Mouse (Mus musculus): ENCODE data around the gene Isl1. TPM values are rescaled to one million over a fixed set of nuclear protein-coding genes. Genes with fewer than 3 reads are reported as not detected.

Isl1 gene
- polyA plus RNA-seq (2015; fragmentation: Nextera tagmentation; extraction: Ambion mirVana): 1.0 and 3.6 TPM in 2 replicates

DNA sequence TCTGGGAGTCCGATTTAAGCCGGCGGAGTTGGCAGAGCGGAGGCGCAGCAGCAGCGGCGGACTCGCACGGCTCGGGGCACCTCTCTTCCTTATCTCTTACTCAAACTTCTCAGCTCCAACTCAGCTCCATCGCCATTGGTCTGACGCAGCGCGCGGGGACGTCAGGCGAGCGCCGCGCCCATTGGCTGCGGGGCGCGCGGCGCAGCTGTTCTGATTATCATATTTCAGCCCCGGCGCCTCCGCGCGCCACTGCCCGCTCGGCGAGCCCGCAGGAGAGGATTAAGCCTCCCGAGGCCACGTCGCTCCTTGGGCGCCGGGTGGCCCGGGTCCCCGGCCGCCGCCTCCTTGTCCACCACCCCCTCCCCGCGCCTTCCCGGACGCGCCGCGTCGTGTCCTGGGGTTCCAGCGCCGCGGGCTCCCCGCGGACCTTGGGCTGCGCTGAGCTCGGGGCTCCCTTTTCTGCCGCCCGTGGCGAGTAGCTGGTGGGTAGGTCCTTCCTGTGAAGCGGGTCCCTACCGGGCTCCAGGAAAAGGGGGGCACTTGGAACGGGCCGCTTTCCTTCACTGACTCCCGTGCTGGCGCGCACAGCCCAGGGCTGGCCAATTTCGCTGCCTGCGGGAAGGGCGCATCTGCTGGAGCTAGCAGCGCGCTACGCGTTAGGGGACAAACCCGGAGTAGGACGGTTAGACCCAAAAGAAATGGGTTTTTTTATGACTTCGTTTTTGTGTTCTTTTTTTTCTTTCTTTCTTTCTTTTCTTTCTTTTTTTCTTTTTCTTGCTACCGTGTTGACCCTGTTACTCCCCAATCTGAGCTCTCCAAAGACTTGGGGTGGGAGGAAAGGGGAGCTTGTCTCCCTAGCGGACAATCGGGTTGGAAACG is at the start of gene Isl1:
Gene Isl1 (minus strand): TSS at position 106 of the 879 bp plus-strand sequence.
- Histone ChIP-seq H3K27me3 (peaks cover 92% of the 10 kb centered on the region), H3K36me3 (no peaks in the 10 kb centered on the region), H3K4me2 (peak within 1 kb of the TSS; percentile 98), H3K9ac (peak within 1 kb of the TSS; percentile 35), H3K4me3 (peak within 1 kb of the TSS; percentile 56), H3K27ac (0 out of 2 replicates have a peak within 1 kb of the TSS, but pooled peaks have one; percentile 29), H3K4me1 (peaks cover 16% of the 10 kb centered on the region; the same call in 1 of the 2 replicates), H3K9me3 (no peaks in the 10 kb centered on the region)
- WGBS: under 1% methylated on average over 64 of the region's 82 CpGs
- peak; percentile 95 for ATAC-seq (ENCODE audit: borderline replicate concordance, extremely low read depth, low FRiP score, low TSS enrichment)

DNA sequence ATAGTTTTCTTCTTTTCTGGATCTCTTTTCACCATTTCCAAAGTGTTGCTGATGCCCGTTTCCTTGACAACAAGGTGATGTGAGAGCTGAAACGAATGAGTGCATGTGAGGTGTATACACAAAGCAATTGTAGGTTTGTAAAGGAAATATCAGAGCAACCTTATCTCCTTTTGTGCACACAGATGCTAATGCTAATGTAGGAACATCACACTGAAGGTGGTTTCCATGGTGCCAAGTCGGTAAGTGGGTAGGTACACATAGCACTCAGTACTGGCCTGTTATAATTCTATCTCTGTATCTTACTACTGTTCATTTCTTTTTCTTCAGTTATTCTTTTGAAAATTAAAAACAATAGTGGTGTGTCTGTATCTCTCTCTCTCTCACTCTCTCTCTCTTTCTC is 26.3 kb upstream of the Isl1 start:
- H3K4me1 ChIP-seq: no peaks in the 10 kb centered on the region
- H3K9ac ChIP-seq: no peak overlapping the region
- H3K27me3 ChIP-seq: no peaks in the 10 kb centered on the region
- no peaks in the 10 kb centered on the region for H3K9me3 ChIP-seq
- no peak overlapping the region for H3K27ac ChIP-seq
- H3K4me2 ChIP-seq: no peak overlapping the region
- ATAC-seq (ENCODE audit: borderline replicate concordance, extremely low read depth, low FRiP score, low TSS enrichment): no peak
- H3K4me3 ChIP-seq: no peak overlapping the region
- 62% methylated on average over 3 of the region's 3 CpGs for WGBS
- no peaks in the 10 kb centered on the region for H3K36me3 ChIP-seq

DNA sequence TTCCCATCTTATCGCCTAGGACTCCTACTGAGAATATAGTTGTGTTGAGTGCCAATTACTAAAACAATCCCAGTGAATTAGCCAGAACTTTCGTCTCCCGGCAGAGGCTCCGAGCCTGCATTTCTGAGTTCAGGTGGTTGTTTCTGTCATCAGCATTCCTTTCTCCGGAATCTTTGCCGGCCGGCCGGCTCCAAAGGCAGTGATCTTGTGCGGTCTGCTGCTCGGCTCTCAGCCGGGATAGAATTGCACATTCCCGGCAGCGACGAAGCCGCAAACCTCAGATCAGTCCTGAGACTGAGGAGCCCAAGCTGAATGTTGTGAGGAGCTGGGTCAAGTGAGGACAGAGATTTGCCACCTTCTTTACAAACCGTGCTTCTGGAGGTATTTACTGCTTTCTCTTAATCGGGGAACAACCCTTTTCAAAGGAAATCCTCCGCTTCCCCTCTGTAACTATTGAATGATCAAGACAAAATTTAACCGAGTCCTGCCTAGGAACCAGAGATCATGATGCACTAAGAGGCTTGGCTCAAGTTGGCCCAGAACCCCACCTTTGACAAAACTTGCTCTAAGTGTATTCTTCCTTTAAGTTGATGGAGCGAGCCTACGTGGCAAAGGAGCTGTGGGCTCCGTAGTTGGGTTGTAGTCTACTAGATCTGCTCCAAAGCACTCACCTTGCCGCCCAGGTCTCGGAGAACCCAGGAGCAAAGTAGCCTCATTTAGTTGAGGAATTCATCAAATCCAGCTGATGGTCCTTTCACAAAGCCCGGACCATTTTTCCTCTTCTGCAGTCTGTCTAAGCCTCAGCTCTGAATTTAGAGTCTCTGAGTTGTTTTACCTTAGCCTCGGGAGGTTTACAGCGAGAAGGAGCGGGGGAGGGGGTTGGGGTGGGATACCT is 4.4 kb upstream of the Isl1 start:
- H3K4me2 ChIP-seq: no peak overlapping the region
- WGBS: 7% methylated on average over 28 of the region's 28 CpGs
- no peaks in the 10 kb centered on the region for H3K9me3 ChIP-seq
- H3K36me3 ChIP-seq: no peaks in the 10 kb centered on the region
- no peak overlapping the region for H3K4me3 ChIP-seq
- peaks cover 11% of the 10 kb centered on the region; the same call in 1 of the 2 replicates for H3K4me1 ChIP-seq
- no peak for ATAC-seq (ENCODE audit: borderline replicate concordance, extremely low read depth, low FRiP score, low TSS enrichment)
- H3K27ac ChIP-seq: no peak overlapping the region
- H3K9ac ChIP-seq: no peak overlapping the region
- H3K27me3 ChIP-seq: peaks cover 63% of the 10 kb centered on the region

DNA sequence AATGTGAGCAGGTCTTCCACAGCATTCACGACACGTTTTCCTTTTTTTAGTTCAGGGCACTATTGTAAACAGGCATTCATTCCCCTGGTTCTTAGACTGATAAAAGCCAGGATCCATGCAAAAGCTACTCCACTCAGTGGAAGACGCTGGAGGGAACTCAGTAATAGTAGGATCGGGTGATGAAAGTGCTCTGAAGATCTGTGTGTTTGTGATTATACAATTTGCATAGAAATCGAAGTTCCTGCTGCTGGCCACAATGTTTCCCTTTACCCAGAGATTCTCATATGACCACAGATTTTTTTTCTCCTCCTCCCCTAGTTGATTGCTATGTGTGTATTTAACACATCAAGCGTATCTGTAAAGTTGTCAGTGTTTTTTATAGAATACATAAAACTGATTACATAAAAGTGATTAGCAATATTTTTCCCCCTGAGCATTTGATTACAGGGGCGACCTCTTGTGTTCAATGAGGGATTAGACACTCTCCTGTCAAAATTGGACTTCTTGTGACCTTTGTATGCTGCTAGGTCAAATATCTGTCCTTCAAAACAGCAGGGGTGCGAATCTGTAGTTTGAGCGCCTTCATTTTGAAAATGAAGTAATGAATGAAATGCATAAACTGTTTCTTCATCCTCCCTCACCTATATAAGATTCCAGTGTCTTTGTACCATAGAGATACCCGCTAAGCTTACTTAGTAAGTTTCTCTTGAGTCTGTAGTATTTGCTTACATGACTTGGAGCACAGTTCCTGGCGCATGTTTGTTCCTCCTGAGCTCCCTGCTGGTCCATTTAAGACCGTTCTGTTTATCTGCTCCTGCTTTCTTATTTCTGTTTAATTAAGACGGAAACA is 2.6 kb upstream of the Isl1 start:
- no peaks in the 10 kb centered on the region for H3K9me3 ChIP-seq
- H3K4me2 ChIP-seq: no peak overlapping the region
- no peak overlapping the region for H3K4me3 ChIP-seq
- H3K4me1 ChIP-seq: peaks cover 11% of the 10 kb centered on the region; the same call in 1 of the 2 replicates
- 22% methylated on average over 13 of the region's 13 CpGs for WGBS
- no peak for ATAC-seq (ENCODE audit: borderline replicate concordance, extremely low read depth, low FRiP score, low TSS enrichment)
- H3K36me3 ChIP-seq: no peaks in the 10 kb centered on the region
- no peak overlapping the region for H3K9ac ChIP-seq
- no peak overlapping the region for H3K27ac ChIP-seq
- peaks cover 77% of the 10 kb centered on the region for H3K27me3 ChIP-seq

DNA sequence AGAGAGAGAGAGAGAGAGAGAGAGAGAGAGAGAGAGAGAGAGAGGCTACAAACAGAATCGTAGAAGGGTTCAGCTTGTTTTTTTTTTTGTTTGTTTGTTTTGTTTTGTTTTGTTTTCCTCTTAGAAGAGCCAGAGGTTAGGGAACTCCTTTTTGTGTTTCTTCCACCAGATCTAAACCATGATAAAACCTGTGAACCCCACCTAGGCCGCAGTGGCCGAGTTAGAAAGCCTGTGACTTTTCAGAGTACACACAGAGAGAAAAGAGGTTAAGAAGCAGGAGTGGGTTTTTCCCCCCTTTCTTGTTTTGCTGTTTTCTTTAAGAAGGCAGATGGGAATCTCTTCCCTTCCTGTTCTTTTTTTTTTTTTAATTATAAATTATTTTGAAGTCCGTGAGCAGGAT is 1.5 kb upstream of the Isl1 start:
- no peak overlapping the region for H3K9ac ChIP-seq
- H3K4me1 ChIP-seq: peaks cover 11% of the 10 kb centered on the region; the same call in 1 of the 2 replicates
- 42% methylated on average over 4 of the region's 4 CpGs for WGBS
- H3K36me3 ChIP-seq: no peaks in the 10 kb centered on the region
- no peaks in the 10 kb centered on the region for H3K9me3 ChIP-seq
- H3K4me2 ChIP-seq: no peak overlapping the region
- H3K27me3 ChIP-seq: peaks cover 88% of the 10 kb centered on the region
- ATAC-seq (ENCODE audit: borderline replicate concordance, extremely low read depth, low FRiP score, low TSS enrichment): no peak
- no peak overlapping the region for H3K27ac ChIP-seq
- H3K4me3 ChIP-seq: no peak overlapping the region

DNA sequence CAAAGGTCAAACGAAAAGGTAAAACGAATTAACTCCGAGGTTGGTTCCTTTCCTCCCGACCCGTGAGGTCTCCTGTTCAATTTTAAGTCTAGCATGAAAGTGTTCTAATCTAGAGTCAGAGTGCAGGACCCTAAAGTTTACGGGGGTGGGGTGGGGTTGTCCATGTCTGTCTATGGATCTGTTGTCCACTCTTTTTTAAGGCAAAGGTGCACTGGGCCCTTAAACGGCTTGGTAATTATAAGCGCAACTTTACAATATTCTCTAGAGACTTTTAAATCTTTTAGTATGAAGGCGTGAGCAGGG is 925 bp upstream of the Isl1 start:
- Histone ChIP-seq H3K27me3 (peaks cover 90% of the 10 kb centered on the region), H3K4me2 (peak overlapping the region; percentile 98), H3K4me1 (peaks cover 11% of the 10 kb centered on the region; the same call in 1 of the 2 replicates), H3K4me3 (peak overlapping the region; percentile 56), H3K9me3 (no peaks in the 10 kb centered on the region), H3K27ac (no peak overlapping the region), H3K36me3 (no peaks in the 10 kb centered on the region), H3K9ac (no peak overlapping the region)
- no peak for ATAC-seq (ENCODE audit: borderline replicate concordance, extremely low read depth, low FRiP score, low TSS enrichment)
- WGBS: 1% methylated on average over 9 of the region's 9 CpGs

DNA sequence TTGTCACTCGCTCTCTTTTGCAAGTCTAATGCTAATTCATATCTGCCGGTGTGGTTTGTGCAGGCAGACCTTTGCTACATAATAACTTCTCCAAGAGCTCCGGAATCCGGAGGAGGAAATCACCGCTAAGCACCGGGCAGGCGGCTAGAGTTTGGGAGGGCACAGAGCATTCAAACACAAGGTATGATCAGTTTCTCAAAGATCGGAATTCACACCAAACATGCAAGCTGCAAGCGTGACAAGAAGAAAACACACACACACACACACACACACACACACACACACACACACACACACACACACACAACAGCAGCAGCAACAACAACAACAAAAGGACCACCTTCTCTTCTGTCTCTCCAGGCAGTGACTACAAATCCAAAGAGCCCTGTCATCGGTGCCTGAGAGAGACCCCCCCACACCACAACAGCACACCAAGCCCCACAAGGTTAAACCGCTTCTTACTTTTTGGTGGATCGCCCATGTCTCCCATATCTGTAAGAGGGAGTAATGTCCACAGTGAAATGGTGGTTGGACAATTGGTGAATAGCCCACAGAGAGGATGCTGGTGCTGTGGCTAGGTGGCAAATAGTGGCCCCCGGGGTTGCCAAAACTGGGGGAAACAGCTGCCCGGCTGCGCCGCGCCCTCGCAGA is 431 bp downstream of the Isl1 start:
- peaks cover 17% of the 10 kb centered on the region; the same call in 1 of the 2 replicates for H3K4me1 ChIP-seq
- peak overlapping the region; percentile 56 for H3K4me3 ChIP-seq
- H3K9ac ChIP-seq: peak overlapping the region; percentile 2; the same call in 1 of the 2 replicates
- no peak overlapping the region for H3K27ac ChIP-seq
- no peaks in the 10 kb centered on the region for H3K9me3 ChIP-seq
- H3K27me3 ChIP-seq: peaks cover 91% of the 10 kb centered on the region
- WGBS: under 1% methylated on average over 18 of the region's 18 CpGs
- no peaks in the 10 kb centered on the region for H3K36me3 ChIP-seq
- peak overlapping the region; percentile 98 for H3K4me2 ChIP-seq
- peak; percentile 25; the same call in 1 of the 2 replicates for ATAC-seq (ENCODE audit: borderline replicate concordance, extremely low read depth, low FRiP score, low TSS enrichment)

DNA sequence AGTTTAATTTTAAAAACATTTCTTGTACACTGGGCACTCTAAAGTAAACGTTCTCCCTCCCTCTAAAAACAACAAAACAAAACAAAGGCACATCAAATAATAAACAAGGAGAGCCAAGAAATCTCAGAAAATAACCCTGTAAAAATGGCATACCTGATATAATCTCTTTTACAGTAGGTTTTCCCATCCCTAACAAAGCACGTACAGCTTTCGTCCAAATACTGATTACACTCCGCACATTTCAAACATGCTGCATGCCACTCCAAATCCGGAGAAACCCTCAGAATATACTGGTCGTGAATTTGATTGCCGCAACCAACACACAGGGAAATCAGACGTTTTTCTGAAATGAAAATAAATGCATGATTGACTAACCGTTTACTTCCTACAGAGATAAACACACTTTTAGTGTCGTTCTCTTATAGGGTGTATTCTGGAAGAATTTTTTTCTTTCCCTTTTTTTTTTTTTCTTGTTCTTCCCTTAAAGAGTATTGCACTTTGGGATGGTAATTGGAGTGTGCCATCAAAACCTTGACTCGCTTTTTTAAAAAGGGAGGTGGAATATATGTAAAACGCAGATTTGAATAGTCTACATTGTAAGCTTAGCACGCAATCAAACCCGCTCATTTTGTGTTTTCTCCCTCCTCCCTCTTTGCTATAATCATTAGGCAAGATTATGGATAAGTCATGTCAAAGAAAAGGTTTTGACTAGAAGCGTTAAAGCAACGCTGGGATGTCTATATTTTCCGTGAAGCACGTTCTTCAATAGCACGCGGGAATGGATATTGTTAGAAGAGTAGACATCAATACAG is 1.2 kb downstream of the Isl1 start:
- H3K4me2 ChIP-seq: peak overlapping the region; percentile 98
- H3K36me3 ChIP-seq: no peaks in the 10 kb centered on the region
- no peak overlapping the region for H3K27ac ChIP-seq
- no peaks in the 10 kb centered on the region for H3K9me3 ChIP-seq
- H3K4me3 ChIP-seq: peak overlapping the region; percentile 56
- no peak overlapping the region for H3K9ac ChIP-seq
- H3K27me3 ChIP-seq: peaks cover 91% of the 10 kb centered on the region
- peaks cover 17% of the 10 kb centered on the region; the same call in 1 of the 2 replicates for H3K4me1 ChIP-seq
- WGBS: 2% methylated on average over 20 of the region's 20 CpGs
- no peak for ATAC-seq (ENCODE audit: borderline replicate concordance, extremely low read depth, low FRiP score, low TSS enrichment)

DNA sequence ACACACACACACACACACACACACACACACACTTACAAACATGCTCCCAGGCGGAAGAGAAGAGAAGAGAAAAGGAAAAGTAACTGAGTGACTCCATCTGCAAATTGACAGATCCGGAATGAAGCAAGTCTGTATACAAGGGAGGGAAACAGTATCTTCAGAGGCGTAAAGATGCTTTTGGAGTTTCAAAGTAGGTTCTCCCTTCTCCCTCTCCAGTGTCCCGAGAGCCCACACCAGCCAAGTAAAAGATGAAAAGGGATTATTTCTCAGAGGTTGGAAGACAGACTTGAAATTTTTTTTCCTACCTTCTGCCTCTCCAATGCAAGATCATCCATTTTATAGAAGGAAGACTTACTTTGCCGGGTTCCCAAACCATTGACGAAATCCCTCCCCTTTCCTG is 2.9 kb downstream of the Isl1 start:
- Histone ChIP-seq H3K4me3 (no peak overlapping the region), H3K27me3 (peaks cover 92% of the 10 kb centered on the region), H3K4me1 (peaks cover 17% of the 10 kb centered on the region; the same call in 1 of the 2 replicates), H3K9ac (no peak overlapping the region), H3K9me3 (no peaks in the 10 kb centered on the region), H3K36me3 (no peaks in the 10 kb centered on the region), H3K27ac (no peak overlapping the region), H3K4me2 (no peak overlapping the region)
- ATAC-seq (ENCODE audit: borderline replicate concordance, extremely low read depth, low FRiP score, low TSS enrichment): no peak
- WGBS: 30% methylated on average over 6 of the region's 6 CpGs

DNA sequence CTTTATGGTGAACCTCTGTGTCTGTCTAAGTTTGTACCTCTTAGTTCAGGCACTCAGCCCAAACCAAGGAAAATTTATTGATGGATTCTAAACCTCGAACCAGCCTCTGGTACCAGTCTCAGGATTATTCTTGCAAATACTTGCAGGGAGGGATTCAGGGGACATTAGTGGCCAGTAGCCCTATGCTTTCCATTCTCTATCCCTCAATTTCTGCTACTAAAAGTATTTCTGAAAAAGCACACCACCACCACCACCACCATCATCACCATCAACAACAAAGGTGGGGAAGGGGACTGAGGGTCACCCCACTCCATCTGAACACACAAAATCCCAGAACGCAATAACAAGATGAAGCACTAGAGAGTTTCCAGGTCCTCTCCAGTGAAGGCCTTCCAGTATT is 3.8 kb downstream of the Isl1 start:
- H3K27me3 ChIP-seq: peaks cover 92% of the 10 kb centered on the region
- H3K4me1 ChIP-seq: peaks cover 17% of the 10 kb centered on the region; the same call in 1 of the 2 replicates
- H3K9ac ChIP-seq: no peak overlapping the region
- no peak for ATAC-seq (ENCODE audit: borderline replicate concordance, extremely low read depth, low FRiP score, low TSS enrichment)
- H3K4me3 ChIP-seq: no peak overlapping the region
- no peaks in the 10 kb centered on the region for H3K36me3 ChIP-seq
- H3K4me2 ChIP-seq: no peak overlapping the region
- WGBS: 46% methylated on average over 2 of the region's 2 CpGs
- H3K27ac ChIP-seq: no peak overlapping the region
- no peaks in the 10 kb centered on the region for H3K9me3 ChIP-seq
